Mouse (Mus musculus): ENCODE results near the gene Chst8.

GRCm38 (mm10) chr7:34811060-34811459, 1.5 kb downstream of the Chst8 start:
- TF ChIP-seq EP300 (IDR thresholded peaks at IDR 0.05; ENCODE audit: low read depth) = no peak
- no peak for TF ChIP-seq CTCF (IDR thresholded peaks at IDR 0.05; ENCODE audit: low read depth)

All from heart, postnatal 0 days (tissue).